Mouse (Mus musculus): ENCODE measurements around the gene Map3k1. TPM values are rescaled to one million over a fixed set of nuclear protein-coding genes. Genes with fewer than 3 reads are reported as not detected.

Map3k1 gene
- polyA plus RNA-seq (2016; fragmentation: Nextera tagmentation; extraction: Ambion mirVana): 10.5 and 10.7 TPM in 2 replicates

DNA sequence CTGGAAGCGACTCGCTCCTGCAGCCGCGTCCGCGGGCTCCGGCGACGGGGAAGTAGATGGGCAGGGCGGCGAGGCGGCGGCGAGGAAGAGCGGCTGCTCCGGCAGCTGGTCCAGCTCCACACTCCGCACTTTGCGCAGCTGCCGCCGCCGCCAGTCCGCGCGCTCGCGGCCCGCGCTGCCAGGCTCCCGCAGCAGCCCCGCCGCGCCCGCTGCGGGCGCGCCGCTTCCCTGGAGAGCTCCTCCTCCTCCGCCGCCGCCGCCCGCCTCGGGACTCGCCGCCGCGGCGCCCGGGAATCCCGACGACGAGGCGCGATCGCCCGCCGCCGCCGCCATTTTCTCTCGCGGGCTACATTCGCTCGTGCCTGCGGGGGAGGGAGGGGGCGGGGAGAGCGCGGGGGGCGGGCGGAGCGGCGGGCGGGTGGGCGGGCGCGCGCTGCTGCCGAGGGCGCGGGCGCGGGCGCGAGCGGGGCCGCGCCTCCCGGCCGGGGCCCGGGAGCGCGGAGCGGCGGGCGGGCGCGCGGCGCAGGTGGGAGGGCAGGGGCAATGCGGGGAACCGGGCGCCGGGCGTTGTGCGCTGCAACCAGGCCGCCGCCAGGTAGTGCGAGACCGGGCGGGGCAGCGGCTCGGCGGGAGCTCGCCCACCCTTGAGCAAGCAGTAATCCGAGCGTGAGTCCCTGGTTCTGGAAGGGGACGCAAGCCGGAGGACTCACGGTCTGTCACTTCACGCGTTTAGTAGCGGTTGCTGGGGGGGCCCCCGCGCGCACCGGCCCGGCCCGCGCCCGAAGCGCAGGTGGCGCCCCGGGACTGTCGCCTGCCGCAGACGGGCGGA is at the start of gene Map3k1:
Gene Map3k1, minus strand, starts transcription at position 357 of the 829 bp plus-strand sequence.
- peaks cover 34% of the 10 kb centered on the region for H3K4me1 ChIP-seq
- H3K27ac ChIP-seq (replicated peaks): peak within 1 kb of the TSS; percentile 97
- peak within 1 kb of the TSS; percentile 81 for H3K4me3 ChIP-seq
- no peaks in the 10 kb centered on the region for H3K36me3 ChIP-seq
- peak; percentile 83 for DNase-seq (ENCODE audit: low spot score)
- WGBS: under 1% methylated on average over 113 of the region's 136 CpGs
- H3K9me3 ChIP-seq (replicated peaks): no peaks in the 10 kb centered on the region
- peaks cover 21% of the 10 kb centered on the region for H3K27me3 ChIP-seq (ENCODE audit: low read depth, poor library complexity, severe bottlenecking)

DNA sequence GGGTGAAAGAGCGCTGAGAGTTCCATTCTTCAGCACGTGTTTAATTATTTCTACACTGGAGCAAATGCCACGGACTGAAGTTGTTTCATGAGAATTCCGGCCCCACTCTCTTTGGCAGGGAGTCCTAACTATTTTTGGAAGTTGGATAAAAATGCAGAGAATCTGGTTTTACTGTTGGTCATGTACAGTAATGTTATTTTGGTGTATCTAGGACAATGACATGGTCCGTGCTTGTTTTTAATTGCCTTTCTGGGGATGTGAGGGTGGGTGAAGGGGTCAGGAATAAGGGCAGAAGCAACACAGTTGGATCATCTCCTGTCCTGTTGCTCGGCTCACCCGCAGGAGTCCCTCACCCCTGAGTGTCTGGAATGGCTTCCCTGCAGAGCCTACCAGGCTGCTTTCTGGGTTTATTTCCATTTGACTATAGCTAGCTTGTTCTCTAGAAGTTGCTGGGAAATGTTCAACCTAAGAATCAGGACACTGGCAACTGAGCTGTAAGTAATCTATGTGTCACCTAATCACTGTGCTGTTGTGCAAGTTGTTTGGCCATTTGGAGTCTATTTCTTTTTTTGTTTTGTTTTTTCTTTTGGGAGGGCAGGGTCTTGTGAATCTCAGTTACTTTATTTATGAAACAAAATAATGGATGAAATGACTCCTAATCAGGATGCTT is 48.1 kb upstream of the Map3k1 start:
- 76% methylated on average over 7 of the region's 7 CpGs for WGBS
- DNase-seq (ENCODE audit: low spot score): no peak
- no peak overlapping the region for H3K27ac ChIP-seq (replicated peaks)
- no peaks in the 10 kb centered on the region for H3K9me3 ChIP-seq (replicated peaks)
- no peaks in the 10 kb centered on the region for H3K36me3 ChIP-seq
- H3K27me3 ChIP-seq (ENCODE audit: low read depth, poor library complexity, severe bottlenecking): no peaks in the 10 kb centered on the region
- no peaks in the 10 kb centered on the region for H3K4me1 ChIP-seq
- H3K4me3 ChIP-seq: no peak overlapping the region

DNA sequence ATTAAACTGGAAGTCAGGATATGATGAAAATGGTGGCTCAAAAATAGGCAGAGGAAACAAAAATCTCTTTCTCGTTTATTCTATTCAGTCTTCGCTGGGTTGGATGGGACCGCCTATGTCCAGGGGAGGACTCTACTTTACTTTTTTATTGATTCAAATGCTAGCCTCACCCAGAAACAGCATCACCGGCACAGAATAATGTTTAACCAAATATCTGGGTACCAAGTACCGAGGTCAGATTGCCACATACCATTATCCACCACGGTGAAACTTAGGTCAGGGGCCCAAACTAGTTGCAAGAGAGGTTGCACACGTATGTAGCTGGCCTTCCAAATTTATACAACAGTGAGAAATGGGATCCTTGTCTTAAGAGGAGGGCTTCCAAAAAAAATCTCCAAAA is 47.4 kb upstream of the Map3k1 start:
- Histone ChIP-seq H3K27ac (replicated peaks) (no peak overlapping the region), H3K9me3 (replicated peaks) (no peaks in the 10 kb centered on the region), H3K4me1 (no peaks in the 10 kb centered on the region), H3K4me3 (no peak overlapping the region), H3K27me3 (ENCODE audit: low read depth, poor library complexity, severe bottlenecking) (no peaks in the 10 kb centered on the region), H3K36me3 (no peaks in the 10 kb centered on the region)
- DNase-seq (ENCODE audit: low spot score): no peak
- WGBS: 93% methylated on average over 7 of the region's 7 CpGs

DNA sequence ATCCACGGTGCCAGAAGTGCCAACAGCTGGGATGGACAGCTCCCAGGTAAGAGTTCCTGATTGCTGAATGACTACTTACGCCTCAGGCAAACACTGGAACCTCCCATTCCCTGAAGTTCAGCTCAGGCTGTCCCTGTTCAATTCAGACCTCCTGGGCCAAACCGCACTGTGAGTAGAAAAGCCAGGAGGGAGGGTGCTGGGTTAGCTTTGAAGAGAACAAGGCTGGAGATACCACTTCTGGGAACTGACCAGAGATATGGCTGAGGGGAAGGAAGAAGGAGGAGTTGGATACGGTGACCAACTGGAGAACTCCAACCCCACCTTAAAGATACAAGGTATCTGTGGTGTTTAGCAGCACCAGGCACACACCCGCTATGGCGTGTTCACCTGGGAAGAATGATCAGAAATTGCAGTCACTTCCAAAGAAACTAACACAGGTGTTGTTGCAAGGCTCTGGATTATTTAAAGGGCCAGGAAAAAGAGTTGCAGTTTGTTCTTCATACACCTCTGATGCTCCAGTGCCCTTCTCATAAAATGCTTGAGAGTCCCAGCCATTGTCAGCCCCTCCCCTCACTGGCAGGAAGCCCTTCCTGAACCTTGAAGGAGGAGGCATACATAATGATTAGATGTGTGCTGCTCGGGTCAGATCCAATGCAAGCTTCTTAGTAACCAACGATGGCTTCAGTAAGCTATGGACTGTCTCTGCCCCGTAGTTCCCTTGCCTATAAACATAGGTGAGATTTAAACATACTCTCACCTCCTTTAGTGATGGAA is 43.8 kb upstream of the Map3k1 start:
- 89% methylated on average over 9 of the region's 9 CpGs for whole genome bisulfite sequencing
- no peak for DNase-seq (ENCODE audit: low spot score)
- Histone ChIP-seq H3K4me3 (no peak overlapping the region), H3K36me3 (no peaks in the 10 kb centered on the region), H3K27ac (replicated peaks) (no peak overlapping the region), H3K4me1 (no peaks in the 10 kb centered on the region), H3K27me3 (ENCODE audit: low read depth, poor library complexity, severe bottlenecking) (no peaks in the 10 kb centered on the region), H3K9me3 (replicated peaks) (no peaks in the 10 kb centered on the region)

DNA sequence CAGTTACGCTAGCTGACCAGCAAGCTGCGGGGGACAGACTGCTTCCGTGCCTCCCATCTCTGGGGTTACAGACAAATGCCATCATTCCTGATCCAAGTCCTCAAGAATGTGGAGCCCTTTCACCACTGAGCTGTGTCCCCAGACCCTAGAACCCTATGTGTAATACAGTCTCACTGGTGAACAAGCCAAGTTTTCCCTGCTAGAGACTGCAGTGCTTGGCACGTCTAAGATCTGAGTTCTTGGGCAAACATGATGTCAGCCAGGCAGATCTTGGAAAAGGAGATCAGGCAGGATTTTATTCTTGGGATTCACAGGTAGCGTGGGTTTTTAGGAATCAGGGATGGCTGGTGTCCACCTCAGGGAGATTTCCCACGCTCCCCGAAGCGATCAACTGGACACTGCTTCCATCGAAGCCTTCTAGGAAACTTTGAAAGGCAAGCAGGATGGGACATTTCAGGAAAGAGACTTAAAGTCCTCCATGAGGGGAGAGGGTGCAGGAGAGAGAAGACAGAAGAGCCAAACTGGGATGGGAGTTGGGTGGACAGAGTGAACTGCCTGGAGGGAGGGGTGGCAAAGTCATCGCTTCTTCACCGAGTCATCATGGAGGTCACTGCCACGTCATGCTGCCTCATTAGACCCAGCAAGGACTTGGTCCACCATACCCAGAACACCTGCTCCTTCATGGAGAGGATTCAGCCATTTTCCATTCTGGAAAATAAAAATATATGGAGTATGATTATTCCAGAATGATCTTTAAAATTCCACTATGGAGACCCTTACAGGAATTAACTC is 41.4 kb upstream of the Map3k1 start:
- Histone ChIP-seq H3K9me3 (replicated peaks) (no peaks in the 10 kb centered on the region), H3K27me3 (ENCODE audit: low read depth, poor library complexity, severe bottlenecking) (no peaks in the 10 kb centered on the region), H3K4me1 (peaks cover 5% of the 10 kb centered on the region; the same call in 1 of the 2 replicates), H3K4me3 (no peak overlapping the region), H3K36me3 (no peaks in the 10 kb centered on the region), H3K27ac (replicated peaks) (no peak overlapping the region)
- DNase-seq (ENCODE audit: low spot score): no peak
- WGBS: 96% methylated on average over 12 of the region's 12 CpGs

DNA sequence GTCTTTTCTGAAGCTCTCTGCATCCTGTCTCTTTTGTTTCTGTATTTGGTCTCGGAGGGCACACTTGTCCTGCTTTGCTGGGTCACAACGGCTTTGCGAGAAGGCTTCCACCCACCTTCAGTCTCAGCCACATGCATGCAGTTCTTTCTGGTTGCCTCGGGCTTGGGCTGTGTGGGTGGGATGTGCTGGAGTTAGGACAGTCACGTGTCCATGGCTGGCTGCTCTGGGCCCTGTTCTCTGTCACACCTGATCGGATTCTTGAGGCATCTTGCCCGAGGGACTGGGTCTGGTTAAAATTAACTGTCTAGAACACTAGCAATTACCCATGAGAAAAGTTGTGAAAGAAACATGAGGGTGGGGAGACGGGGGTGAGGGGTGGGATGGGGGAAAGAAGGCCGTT is 36.7 kb upstream of the Map3k1 start:
- no peak for DNase-seq (ENCODE audit: low spot score)
- 59% methylated on average over 9 of the region's 9 CpGs for WGBS
- Histone ChIP-seq H3K27me3 (ENCODE audit: low read depth, poor library complexity, severe bottlenecking) (no peaks in the 10 kb centered on the region), H3K36me3 (no peaks in the 10 kb centered on the region), H3K4me3 (no peak overlapping the region), H3K4me1 (peaks cover 5% of the 10 kb centered on the region; the same call in 1 of the 2 replicates), H3K9me3 (replicated peaks) (no peaks in the 10 kb centered on the region), H3K27ac (replicated peaks) (no peak overlapping the region)

DNA sequence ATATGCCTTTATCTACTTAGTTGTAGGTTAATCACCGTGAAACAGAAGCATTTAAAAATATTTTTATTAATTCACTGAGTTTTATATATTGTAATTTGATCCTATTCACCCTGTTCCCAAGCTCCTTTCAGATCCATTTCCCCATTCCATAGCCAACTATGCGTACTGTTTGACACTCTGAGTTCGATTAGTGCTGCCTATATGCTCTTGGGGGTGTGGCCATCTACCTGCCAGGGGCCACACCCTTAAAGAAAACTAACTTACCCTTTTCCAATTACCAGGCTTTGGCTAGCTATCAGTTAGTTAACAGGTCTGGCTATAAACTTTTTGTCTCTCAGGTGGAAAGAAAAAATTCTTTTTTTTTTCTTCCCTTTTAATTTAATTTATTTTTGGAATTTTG is 35.5 kb upstream of the Map3k1 start:
- 93% methylated on average over 3 of the region's 3 CpGs for WGBS

DNA sequence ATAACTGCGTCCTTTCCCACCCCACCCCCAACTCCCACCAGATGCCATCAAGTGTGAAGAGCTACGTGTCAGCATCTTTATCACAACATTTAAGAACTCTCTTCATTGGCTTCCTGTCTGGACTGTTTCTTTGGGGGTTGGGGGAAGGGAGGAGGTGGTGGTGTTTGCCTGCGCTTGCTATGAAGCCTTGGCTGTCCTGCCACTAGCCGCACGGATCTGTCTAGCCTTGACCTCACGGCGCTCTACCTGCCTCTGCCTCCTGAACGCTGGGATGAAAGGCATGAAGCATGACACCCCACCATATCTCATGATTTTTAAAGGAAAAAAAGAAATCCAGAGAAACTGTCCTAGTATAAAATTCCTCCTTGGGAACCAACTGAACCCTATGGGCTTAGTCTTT is 27.0 kb upstream of the Map3k1 start:
- no peak for DNase-seq (ENCODE audit: low spot score)
- Histone ChIP-seq H3K9me3 (replicated peaks) (no peaks in the 10 kb centered on the region), H3K4me1 (no peaks in the 10 kb centered on the region), H3K4me3 (no peak overlapping the region), H3K27ac (replicated peaks) (no peak overlapping the region), H3K36me3 (no peaks in the 10 kb centered on the region), H3K27me3 (ENCODE audit: low read depth, poor library complexity, severe bottlenecking) (no peaks in the 10 kb centered on the region)
- 87% methylated on average over 8 of the region's 8 CpGs for WGBS

More for the DNA sequence above, 35.5 kb upstream of the Map3k1 start:
- H3K9me3 ChIP-seq (replicated peaks): no peaks in the 10 kb centered on the region
- no peaks in the 10 kb centered on the region for H3K36me3 ChIP-seq
- no peak overlapping the region for H3K27ac ChIP-seq (replicated peaks)
- H3K27me3 ChIP-seq (ENCODE audit: low read depth, poor library complexity, severe bottlenecking): no peaks in the 10 kb centered on the region
- H3K4me3 ChIP-seq: no peak overlapping the region
- DNase-seq (ENCODE audit: low spot score): no peak
- peaks cover 5% of the 10 kb centered on the region; the same call in 1 of the 2 replicates for H3K4me1 ChIP-seq

DNA sequence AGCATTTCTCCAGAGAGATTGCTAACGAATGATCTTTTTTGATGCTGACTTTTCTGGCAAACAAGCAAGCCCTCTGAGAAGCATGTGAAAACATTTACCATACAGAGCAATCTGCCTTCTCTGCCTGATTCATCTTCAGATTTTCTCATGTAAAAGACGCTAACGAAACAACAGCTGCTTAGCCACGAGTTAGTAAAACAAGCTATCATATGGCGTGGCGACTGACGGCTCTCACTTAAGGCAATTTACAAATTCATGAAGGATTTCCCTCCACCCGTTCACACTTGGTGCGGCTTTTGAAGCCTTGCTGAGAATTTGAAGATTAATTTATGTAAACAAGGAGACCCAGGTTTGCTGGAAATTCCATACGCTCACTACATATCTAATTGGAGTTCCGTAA is 25.8 kb upstream of the Map3k1 start:
- no peak for DNase-seq (ENCODE audit: low spot score)
- H3K4me1 ChIP-seq: peaks cover 2% of the 10 kb centered on the region
- no peak overlapping the region for H3K4me3 ChIP-seq
- no peaks in the 10 kb centered on the region for H3K9me3 ChIP-seq (replicated peaks)
- WGBS: 83% methylated on average over 11 of the region's 11 CpGs
- no peaks in the 10 kb centered on the region for H3K27me3 ChIP-seq (ENCODE audit: low read depth, poor library complexity, severe bottlenecking)
- H3K27ac ChIP-seq (replicated peaks): no peak overlapping the region
- no peaks in the 10 kb centered on the region for H3K36me3 ChIP-seq

DNA sequence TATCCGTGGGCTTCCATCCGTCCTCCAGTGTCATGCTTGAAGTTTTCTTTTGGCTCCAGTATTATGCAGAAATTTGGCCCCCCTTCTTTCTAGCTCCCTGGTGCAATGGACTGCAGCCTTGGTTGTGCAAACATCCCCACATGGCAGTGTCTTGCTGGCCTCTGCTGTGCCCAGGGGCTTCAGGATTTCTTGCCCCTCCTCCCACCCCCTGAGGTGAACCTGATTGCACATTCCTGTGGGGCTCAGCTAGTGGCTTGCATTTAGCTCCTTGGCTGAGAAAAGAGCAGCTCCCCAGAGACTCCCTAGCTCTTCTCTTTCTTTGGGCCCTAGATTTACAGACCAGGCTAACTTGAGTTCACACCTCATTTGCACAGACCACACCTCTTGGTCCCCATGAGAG is 20.7 kb upstream of the Map3k1 start:
- WGBS: 31% methylated on average over 2 of the region's 2 CpGs
- H3K4me1 ChIP-seq: peaks cover 6% of the 10 kb centered on the region
- no peak for DNase-seq (ENCODE audit: low spot score)
- no peaks in the 10 kb centered on the region for H3K36me3 ChIP-seq
- H3K27me3 ChIP-seq (ENCODE audit: low read depth, poor library complexity, severe bottlenecking): no peaks in the 10 kb centered on the region
- H3K9me3 ChIP-seq (replicated peaks): no peaks in the 10 kb centered on the region
- H3K4me3 ChIP-seq: no peak overlapping the region
- H3K27ac ChIP-seq (replicated peaks): no peak overlapping the region

DNA sequence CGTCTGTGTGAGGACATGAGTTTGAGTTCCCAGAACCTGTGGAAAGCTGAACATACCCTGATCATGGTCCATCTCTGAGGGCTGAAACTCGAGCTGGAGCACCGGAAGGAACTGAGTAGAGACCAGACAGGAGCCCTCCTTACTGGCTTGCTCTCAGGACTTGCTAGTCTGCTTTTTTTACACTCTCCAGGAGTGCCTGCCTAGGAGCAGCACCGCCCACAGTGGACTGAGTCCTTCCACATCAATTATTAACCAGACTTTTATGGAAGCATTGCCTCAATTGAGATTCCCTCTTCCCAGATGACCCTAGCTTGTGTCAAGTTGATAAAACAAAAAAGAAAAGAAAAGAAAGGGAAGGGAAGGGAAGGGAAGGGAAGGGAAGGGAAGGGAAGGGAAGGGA is 18.7 kb upstream of the Map3k1 start:
- Histone ChIP-seq H3K36me3 (no peaks in the 10 kb centered on the region), H3K27ac (replicated peaks) (no peak overlapping the region), H3K4me1 (peaks cover 6% of the 10 kb centered on the region), H3K9me3 (replicated peaks) (no peaks in the 10 kb centered on the region), H3K27me3 (ENCODE audit: low read depth, poor library complexity, severe bottlenecking) (no peaks in the 10 kb centered on the region), H3K4me3 (no peak overlapping the region)
- 85% methylated on average over 4 of the region's 4 CpGs for WGBS
- no peak for DNase-seq (ENCODE audit: low spot score)

DNA sequence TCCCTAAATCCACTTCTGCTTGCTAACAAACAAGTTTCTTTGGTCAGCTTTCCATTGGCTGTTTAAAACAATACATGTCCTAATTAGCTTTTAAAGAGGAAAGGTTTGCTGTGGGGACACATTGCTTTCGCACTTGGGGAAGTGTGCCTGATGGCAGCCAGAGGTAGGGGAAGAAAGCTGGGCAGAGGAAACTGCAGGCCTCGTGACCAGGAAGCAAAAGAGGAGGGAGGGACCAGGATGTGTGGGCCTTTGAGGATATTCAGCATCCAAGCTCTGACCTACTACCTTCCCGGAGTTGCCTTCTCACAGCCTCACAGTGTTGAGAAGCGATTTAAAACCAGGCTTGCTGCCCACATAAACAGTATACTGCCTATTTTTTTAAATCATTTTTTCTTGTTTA is 15.4 kb upstream of the Map3k1 start:
- no peak overlapping the region for H3K4me3 ChIP-seq
- DNase-seq (ENCODE audit: low spot score): no peak
- no peaks in the 10 kb centered on the region for H3K9me3 ChIP-seq (replicated peaks)
- H3K27ac ChIP-seq (replicated peaks): no peak overlapping the region
- H3K27me3 ChIP-seq (ENCODE audit: low read depth, poor library complexity, severe bottlenecking): no peaks in the 10 kb centered on the region
- H3K36me3 ChIP-seq: no peaks in the 10 kb centered on the region
- peaks cover 6% of the 10 kb centered on the region; the same call in 1 of the 2 replicates for H3K4me1 ChIP-seq
- 80% methylated on average over 4 of the region's 4 CpGs for WGBS

All from midbrain, embryonic 10.5 days (tissue).